Mouse (Mus musculus) hematopoietic stem cell, adult 5-6 weeks (primary cell): ENCODE measurements around the gene Phtf1. TPM values are rescaled to one million over a fixed set of nuclear protein-coding genes. Genes with fewer than 3 reads are reported as not detected.

Experiments used
- ATAC-seq, 2 experiments: fragments of 125-278 bp in 1 of 2; replicated peaks in 1 of 2; 2 replicates each; pipeline ENCODE4 v1.8.0; 2016 to 2017; ENCODE audit warnings: inconsistent platforms in 2 of 2, mild to moderate bottlenecking in 2 of 2, moderate number of reproducible peaks in 2 of 2, low read depth in 1 of 2, moderate TSS enrichment in 1 of 2; ENCODE audit not compliant: low FRiP score in 2 of 2, poor library complexity in 2 of 2, severe bottlenecking in 2 of 2, insufficient read depth in 1 of 2, low TSS enrichment in 1 of 2
- total RNA-seq: library from RNA; stranded (forward); fragments of 172-1452, 232-1000 nt; gene quantifications from 2 replicates; pipeline ENCODE4 v1.2.3, GENCODE M21; 2017

Gene Phtf1
- total RNA-seq, 1 experiment from 2014 or later, result 39.2 TPM

DNA sequence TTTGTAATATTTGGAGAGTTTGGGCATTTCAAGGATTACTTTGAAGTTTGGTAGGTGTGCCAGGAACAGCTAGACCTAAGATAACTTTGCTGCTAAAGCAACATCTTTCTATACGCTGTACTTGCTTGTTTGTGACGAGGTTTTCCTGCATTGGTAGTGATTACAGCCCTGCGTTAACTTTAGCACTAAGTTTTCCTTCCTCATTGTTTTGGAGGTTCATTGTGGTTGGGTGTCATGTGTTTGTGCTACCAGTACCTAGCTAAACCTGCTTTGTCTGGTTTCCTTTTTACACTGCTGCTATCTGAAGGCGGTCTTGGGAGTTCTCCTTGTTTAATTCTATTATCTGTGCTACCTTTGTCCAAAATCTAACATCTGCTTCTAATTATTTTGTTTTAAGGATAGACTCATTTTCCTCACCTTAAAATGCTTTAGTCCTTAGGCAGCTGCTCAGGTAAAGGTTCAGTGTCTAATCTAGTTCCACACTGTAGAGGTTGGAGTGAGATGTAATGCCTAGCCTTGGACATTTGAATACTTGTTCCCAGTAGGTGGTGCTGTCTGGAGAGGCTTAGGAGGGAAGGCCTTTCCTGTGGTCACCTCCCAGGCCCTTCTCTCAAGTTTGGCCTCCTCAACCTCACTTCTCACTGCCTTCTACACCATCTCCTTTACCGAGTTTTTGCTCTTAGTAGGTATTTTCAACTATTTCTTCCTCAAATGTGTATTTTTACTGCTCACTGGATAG is 42.2 kb downstream of the Phtf1 start:
- peak; percentile 40 to 74; a peak in 2 of 4 replicates for ATAC-seq

DNA sequence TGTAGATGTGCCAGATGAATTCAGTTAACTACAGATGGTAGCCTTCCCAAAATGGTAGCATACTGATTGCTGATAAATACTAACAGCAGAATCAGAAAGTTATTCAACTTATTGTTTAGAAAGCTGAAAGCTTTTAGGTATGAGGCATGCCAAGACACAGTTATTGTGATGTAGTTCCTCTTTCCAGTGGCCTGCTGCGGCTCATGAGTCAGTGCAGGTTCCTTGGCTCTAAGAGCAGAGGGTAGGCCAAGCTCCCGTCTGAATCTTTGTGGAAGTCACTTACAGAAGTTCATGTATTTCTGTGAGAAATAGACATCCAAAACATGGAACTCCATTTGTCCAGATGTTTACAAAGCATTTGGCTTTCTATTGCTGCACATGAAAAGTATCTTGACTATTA is 44.1 kb downstream of the Phtf1 start:
- peak; percentile 79 to 82 for ATAC-seq

DNA sequence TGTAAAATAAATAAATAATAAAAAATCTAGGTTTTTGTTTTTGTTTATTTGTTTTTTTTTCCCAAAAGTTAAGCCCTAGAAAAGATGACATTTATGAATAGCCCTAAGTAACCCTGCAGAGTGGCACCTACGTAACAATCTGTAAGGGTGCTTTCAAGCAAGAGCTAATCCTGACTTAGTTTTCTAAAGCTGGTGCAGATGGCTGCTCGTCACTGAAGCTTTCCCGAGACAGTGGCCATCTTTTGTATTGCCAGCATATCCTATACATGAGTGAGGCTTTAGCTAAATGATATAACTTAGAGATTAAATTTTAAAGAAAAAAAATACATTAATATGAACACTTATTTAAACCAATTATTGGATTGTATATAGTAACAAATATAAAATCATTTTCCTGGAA is 50.0 kb downstream of the Phtf1 start:
- ATAC-seq, result no peak

DNA sequence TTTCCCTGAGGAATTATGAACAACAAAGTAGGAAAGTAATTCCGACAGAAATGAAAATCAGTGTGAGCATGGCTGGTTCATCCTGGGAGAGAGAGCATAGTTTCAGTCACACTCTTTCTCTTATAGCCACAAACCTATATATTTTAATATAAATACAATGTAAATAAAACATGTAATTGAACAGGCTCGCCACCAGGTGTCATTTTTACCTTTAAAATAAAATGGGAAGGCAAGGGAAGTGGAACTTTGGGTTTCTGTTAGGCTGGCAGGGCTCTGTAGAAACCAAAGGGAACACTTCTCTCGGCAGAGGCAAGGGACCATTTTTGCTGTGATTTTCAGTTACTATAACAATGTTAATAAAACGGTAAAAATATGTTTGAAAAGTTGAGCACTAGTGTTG is 51.5 kb downstream of the Phtf1 start:
- no peak for ATAC-seq

DNA sequence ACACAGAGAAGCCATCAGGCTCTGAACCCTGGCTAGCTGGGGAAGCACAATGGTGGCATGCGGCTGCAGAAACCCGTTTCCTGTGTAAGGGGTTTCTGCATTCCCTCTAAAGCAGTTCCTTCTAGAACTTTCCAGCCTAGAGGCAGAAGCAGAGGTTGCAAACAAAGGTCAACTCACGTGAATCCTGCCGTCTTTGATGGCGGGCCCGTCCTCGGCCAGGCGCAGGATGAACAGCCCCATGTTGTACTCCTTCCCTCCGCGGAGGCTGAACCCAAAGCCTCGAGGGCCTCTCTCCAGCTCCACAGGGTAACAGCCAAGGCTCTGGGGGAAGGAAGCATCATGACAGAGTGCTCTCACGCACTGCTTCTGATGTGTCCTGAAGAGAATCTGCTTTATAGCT is 52.2 kb downstream of the Phtf1 start:
- ATAC-seq, result no peak

DNA sequence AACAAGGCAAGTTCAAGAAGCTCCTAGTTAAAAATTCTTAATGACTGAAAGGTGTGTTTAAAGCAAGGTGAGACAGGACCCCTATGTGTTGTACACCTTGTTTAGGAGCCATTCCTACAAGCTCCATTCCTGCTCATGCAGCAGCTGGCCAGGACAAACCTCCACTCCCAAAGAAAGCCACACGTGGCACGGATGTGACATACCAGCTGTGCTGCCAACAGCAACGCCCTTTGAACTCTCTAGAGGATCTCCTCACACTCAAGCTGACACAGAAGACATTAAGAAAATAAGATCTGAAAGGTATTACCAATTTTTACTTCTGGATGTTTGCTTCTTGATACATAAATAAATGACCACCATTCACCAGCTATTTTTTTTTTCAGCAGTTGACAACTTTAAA is 59.0 kb downstream of the Phtf1 start:
- ATAC-seq, result no peak

DNA sequence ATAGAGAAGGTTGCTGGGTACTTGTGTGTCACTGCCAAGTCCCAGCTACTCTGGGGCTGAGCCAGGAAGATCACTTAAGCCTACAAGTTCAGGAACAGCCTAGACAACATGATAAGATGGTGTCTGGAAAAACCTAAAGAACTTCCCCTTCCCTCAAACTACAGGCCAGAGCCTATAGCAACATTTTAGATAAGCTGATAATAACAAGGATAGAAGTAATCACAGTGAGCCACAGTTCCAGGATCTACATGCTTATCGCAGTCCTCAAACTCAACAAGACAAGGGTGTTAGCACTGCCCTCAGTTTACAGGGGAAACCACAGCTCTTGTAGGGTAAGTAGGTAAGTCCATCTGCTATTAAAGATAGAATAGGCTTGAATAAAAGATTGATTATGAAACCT is 64.2 kb downstream of the Phtf1 start:
- no peak for ATAC-seq

DNA sequence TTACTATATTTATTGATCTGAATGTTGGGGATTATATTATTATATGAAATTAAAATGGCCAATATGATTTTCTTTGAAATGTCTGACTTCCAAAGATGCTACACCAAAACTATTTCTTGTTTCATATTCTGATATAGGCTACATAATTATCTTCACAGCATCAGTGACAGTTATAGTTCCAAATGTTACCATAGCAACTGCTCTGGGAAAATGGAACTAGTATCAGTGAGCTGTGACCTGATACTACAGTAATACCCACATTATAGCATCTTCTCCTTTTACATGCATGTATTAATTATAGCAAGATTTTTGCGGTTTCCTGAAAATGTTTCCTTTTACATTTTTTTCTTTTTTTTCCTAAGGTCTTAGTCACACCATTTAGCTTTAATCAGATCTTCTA is 64.8 kb downstream of the Phtf1 start:
- ATAC-seq, result no peak

DNA sequence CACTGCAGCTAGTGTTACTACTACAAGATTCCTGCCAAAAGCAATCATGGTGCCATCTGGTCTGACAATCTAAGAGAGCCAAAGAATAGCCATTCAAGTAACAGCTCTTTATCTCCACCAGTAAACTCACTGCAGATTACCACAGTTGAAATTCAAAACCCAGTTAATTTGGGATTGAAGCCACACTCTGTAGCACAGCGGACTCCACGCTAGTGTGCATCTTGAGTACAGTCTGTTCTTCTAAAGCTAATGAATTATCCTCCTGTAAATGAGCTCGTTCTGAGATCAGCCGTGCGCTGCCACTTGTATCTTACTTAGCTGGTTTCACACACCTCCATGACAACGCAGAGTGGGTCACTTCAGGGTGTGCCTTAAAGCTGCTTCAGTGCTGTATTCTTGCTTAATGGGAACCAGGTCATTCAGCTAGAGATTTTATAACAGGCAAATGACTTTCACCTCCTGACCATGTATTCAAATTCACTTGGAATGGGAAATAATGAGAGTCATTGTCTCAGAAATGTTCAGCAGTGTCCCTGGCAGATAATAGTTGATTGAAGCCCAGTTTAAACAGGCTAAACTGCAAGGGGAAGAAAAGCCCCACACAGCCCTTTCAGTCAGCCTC is 91.2 kb downstream of the Phtf1 start:
- no peak for ATAC-seq

DNA sequence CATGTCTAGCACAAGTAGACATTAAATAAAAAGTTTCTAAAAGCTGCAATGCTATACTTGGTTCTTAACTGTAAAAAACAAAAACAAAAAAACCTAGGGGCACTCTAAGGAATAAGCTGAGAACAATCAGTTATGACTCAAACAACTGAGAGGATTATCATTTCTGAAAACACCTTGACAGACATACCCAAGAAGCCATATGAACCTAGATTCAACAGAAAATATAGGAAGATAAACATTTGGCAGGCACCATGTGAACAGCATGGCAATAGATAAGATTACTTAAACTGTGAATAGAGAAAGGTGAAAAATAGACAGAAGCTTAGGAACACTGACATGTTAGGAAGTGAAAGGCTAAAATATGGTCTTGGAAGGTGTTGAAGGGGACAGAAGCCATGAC is 101.5 kb downstream of the Phtf1 start:
- no peak for ATAC-seq

Other genes with a start within 250 kb of the Phtf1 start
- 0.88 and 3.1 TPM in 2 replicates for gene Olfml3, start 230.1 kb upstream of the Phtf1 start, total RNA-seq
- gene Gm10964, start 228.7 kb upstream of the Phtf1 start, total RNA-seq, result not detected in 2 replicates
- gene Hipk1, start 176.5 kb upstream of the Phtf1 start, total RNA-seq, result 105 and 128 TPM in 2 replicates
- 15.2 and 17.4 TPM in 2 replicates for gene Dclre1b, start 158.7 kb upstream of the Phtf1 start, total RNA-seq
- gene Ap4b1, start 158.6 kb upstream of the Phtf1 start, total RNA-seq, result 21.6 and 28.6 TPM in 2 replicates
- gene Gm43064, start 158.5 kb upstream of the Phtf1 start, total RNA-seq, result 0.94 TPM in 1 of 2 replicates, not detected in the other
- gene Bcl2l15, start 135.5 kb upstream of the Phtf1 start, total RNA-seq, result 0.50 TPM in 1 of 2 replicates, not detected in the other
- gene Ptpn22, start 108.3 kb upstream of the Phtf1 start, total RNA-seq, result 57.9 and 65.8 TPM in 2 replicates
- gene Rsbn1, start 54.0 kb upstream of the Phtf1 start, total RNA-seq, result 47.0 and 48.7 TPM in 2 replicates